Mouse (Mus musculus) bone marrow macrophage, adult 2 months (primary cell): ENCODE measurements at regions not wholly inside any gene's neighbourhood (a gene's known extent, or its start where the extent isn't known, plus 50 kb on each side); places are given as distances from the start of the nearest gene placed in this dataset.

Experiments used
- CTCF ChIP-seq: IDR thresholded peaks from 2 replicates; pipeline ENCODE4 v1.5.1; 2012; ENCODE audit warnings: low read depth, mild to moderate bottlenecking, low read length, moderate library complexity
- POLR2A ChIP-seq: IDR thresholded peaks from 2 replicates; pipeline ENCODE4 v1.6.1; 2012; ENCODE audit warnings: mild to moderate bottlenecking, low read depth, low read length, borderline replicate concordance

DNA sequence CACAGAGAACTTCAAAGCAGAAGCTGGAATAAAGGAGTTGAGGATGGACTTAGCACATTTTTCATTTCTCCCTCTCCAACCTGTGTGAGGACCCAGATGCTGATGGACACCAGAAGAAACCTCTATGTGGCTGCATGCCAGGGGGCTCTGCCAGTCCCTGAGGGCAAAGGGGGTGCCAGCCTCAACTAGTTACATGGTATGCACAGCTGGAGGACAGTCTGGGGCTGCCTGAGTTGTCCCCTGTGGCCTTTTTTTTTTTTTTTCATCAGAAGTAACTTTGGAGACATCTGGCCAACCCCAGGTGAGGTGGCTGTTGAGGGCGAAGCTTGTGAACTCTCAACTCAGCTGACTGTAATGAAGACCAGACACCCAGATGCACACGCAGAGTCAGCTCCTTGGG lies 139.0 kb downstream of the Setd4 start:
- TF ChIP-seq CTCF (no peak), POLR2A (no peak)
